Mouse (Mus musculus): ENCODE data around the gene Snrnp35.

The Snrnp35 gene

DNA sequence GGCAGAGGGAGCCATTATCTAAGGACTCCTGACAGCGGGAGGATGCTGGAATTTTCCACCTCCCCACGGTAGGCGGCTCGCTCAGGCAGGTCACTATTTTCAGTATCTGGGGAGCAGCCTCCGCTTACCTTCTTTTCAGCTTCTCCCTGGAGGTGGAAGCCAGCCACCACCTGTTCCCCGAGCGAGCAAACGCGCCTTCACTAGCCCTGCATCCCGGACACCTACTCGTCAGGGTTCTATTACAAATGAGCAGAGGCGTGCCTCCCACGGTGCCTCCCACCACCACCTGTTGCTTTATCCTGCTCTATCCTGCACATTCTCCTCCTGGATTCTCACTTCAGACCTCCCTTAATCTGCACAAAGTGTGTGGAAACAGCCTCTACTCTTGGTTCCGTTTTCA lies 20.8 kb downstream of the Snrnp35 start:
- no peak for DNase-seq

DNA sequence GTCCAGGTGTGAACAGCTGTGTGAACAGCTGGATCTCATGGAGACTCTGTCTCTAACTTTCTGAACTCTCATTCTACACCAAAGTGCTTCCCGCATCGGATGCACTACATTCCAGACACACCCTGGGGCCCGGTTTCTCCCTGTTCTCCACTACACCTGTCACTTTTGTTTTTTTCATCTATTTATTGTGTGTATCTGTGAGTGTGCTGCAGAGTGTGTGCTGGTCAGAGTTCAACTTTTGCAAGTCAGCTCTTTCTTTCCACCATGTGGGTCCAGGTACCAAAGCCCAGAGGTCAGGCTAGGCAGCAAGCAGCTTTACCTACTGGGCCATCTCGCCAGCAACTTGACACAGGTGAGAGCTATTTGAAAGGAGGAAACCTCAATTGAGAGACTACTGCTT lies 22.3 kb downstream of the Snrnp35 start:
- no peak for DNase-seq

DNA sequence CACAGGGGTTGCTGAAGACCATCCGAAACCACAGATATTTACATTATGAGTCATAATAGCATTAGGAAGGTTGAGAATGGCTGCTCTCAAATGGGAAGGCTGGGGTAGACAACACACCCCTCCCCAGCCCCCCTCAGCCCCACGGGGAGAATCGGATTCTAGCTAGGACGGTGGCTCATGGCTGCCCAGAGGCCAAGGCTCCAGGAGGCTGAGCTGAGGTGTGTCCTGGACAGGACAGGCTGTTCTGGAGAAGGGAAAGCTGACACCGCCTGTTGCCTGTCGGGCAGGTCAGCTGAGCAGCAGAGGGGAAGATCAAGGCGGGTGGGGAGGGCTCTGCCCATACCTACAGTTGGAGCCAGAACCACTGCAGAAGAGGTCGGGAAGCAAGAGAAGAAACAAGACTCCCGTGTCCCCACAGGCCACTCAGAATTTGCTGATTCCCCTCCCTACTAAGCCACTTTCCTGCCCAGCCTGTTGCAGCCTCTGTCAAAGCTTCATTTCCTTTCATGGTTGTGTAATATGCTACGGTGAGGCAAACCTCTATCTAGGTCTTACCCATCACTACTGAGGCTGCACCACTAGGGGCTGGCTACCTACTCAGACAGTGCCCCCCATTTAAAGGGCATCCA lies 23.9 kb downstream of the Snrnp35 start:
- DNase-seq: no peak

DNA sequence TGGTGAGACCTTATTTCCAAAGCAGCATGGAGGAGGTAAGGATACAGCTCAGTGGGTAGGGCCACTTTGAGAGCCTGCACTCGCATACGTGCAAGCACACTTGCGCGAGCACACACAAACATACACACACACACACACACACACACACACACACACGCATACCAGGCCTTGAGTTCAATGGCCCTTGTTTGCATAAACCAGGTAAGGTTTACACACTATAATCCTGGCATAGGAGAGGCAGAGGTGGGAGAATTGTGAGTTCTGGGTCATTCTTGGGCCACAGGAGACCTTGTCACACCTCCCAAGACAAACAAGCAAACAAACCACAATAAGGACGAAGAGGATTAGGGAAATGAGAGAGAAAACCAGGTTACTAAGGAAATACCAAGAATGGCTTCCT lies 26.3 kb downstream of the Snrnp35 start:
- DNase-seq: no peak

DNA sequence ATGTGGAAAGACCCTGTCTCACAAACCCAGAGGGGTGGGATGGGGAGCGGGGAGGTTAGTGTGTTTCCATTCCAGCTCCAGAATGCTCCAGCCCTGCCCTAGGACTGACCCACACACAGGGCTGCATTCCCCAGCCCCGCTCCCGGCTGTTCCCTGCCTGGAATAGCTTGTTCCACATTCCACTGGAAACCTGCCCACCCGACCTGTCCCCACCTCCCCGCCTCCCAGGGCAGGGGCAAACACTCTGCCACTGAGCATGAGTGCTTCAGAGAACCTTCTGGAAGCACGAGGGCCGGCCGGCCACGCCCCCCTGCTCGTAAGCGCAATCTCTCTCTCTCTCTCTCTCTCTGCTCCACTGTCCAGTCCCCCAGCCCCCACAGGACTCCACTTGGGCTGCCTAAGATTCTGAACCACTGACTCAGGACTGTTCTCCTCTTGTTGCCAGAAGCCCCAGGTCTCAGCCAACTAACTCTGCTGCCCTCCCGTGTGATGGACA lies 26.9 kb downstream of the Snrnp35 start:
- no peak for DNase-seq

DNA sequence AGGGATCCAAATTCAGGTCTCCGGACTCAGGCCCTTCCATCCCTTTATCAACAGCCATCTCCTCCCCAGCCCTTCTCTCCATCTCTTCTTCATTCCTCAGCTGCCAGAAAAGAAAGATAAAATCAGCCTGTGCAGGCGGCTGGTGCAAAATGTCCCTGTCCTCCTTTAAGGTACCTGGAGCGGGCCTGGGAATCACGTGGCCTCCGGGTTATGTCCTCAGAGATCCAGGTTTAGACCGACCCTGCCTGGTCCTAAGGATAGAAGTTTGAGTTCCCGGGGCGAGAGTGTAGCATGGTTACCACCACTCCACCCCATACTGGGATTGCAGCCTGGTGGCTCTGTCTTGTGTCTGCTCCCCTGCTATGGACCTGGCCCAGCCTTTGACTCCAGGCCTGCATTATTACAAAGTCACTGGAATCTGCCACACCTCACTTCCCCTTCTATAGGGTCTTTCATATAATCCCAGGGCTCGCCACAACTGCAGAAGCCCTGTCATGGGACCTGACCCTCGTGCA lies 27.7 kb downstream of the Snrnp35 start:
- no peak for DNase-seq

DNA sequence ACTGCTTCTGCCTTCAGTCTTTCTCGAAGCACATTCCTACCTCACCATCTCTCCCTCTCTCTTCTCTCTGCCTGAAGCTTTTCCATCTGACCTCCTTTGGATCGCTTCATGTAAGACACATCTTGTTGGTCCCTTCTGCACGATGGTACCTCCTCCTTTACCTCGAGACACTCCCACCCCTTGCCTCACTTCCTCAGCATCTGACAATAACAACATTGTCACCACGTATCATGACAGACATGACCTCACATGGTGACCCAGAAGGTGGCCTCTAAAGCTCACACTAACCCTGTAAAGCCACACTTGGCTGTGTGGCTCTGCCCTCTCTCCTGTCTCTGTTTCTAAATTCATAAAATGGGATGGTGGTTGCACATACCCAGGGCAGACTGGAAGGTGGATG lies 32.9 kb downstream of the Snrnp35 start:
- no peak for DNase-seq

DNA sequence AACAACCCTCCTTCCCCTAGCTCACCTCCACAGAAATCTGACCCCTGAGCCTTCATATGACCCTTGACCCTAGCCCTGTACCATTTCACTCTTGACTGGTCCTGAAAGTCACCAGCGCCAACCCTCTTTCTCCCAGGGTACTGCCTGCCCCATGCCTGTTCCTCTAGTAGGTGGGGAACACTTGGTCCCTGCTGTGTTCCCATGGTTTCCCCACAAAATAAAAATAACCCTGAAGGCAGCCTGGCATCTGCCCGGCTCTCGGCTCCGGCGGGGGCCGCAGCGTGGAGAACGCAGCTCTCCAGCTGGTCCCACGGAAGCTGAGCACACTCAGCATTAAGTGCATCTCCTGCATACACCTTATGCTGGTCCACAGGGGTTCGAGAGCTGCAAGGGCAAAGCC lies 35.7 kb downstream of the Snrnp35 start:
- DNase-seq: no peak

DNA sequence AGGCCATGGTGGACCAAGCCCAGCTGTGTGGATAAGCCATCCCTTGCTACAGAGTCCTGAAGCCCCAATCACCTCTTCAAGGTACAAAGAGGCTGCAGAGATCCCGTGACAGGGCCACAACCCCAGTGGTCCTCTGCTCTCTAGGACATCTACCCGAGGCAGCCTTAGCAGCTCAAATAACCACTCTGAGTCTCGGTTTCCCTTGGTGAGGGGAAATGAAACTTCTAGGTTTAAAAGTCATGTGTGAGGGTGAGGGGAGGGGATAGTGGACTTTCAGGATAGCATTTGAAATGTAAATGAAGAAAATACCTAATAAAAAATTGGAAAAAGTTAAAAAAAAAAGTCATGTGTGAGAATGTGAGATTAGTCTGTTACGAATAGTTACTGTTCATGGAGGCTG lies 38.7 kb downstream of the Snrnp35 start:
- DNase-seq: no peak

DNA sequence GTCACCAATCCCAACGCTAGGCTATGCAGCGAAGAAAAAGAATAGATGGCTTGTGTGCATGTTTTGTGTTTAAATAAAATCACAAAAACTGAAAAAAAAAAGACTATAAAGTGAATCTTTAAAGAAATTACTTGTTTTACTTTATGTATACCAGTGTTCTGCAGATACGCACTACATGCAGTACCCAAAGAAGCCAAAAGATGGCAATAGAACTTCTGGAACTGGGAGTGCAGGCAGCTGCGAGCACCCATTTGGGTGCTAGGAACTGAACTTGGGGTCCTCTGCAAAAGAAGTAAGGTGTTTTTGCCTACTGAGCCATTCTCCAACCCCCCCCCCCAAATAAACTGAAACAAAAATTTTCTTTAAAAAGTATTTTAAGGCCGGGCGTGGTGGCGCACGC lies 40.1 kb downstream of the Snrnp35 start:
- DNase-seq: no peak

DNA sequence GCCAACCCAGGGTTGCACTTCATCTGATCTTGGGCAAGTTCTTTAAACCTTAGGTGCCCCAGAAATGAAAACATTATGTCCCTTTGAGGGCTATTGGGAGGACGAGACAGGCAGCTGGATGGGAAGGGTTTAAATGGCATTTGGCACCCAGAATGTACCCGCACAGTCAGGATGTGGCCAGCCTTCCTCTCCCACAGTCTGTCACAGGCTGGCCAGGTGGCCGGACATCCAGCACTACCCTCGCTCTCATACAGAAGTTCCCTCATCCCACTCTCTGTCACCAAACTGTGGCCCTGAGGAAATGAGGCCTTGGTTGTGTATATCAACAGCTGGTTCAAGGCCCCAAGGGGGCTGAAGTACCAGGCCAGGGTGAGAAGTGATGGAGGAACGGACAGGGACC lies 42.0 kb downstream of the Snrnp35 start:
- no peak for DNase-seq

DNA sequence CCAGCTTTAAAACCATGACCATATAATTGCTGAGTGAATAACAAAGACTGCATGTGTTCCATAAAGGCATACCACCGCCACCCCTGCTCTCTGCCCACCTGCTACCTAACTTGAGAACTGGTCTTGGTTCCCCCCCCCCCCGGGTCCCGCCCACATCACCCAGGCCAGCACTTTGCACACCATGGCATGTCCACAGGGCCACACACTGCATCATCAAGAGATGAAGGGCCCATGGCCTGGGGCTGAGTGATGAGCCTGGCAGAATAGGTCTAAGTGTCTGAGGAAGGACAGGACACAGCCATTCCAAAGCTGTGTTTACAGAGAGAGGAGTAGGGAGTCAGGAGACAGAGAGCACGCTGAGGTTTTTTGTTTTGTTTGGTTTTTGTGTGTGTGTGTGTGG lies 45.4 kb downstream of the Snrnp35 start:
- DNase-seq: no peak

DNA sequence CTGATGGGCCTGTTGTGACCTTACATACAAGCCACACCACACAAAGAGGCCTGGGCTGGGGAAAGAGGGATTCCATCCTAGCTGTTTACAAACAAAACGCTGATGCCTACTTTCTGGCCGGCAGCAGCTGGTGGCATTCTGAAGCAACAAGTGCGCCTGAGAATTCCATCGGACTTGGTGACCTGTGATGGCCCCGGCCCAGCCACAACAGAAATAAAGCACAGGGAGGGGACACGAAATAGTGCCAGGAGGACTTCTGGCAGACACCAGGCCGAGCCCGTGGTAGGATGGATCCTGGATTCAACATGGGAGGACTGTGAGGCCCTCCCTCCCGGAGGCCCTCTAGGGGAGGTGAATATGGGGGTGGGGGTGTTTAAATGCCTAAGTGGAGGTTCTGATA lies 45.9 kb downstream of the Snrnp35 start:
- DNase-seq: no peak

DNA sequence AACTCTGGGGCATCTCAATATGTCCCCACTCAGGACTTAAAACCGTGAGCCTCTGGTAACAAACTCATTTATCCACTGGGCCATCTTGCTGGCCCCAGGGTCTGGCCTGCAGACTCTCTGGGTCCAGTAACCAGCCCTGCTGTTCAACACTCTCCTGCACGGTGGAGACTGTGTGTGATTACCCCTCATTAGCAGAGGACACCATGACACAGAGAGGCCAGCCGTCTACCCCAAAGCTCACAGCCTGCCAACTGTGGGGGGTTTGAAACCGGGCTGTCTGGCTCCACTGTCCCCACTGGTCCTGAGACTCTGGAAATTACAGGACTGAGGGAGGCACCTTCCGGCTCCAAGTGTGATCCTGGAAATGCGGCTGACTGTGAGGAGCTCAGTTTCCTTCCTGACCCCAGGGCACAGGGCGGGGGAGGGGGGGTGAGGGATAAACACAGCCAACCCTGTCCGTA lies 46.3 kb downstream of the Snrnp35 start:
- no peak for DNase-seq

DNA sequence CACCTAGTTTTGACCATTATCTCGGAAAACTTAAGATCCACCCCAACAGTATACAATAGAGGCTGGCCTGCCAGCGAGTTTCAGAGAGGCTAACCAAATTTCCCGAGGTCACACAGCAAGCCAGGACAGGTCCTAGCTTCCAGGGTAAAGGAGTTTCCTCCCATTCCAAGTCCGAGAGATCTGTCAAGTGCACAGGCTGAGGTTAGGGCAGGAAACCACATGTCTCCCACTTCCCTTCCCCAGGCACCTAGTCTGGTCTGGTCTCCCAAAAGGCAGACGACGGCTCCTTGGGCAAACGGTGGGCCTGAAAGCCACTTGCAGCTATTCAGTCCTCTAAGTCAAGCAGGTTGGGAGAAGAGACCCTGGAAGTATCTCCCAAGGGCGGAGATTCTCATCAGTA lies 46.8 kb downstream of the Snrnp35 start:
- no peak for DNase-seq

DNA sequence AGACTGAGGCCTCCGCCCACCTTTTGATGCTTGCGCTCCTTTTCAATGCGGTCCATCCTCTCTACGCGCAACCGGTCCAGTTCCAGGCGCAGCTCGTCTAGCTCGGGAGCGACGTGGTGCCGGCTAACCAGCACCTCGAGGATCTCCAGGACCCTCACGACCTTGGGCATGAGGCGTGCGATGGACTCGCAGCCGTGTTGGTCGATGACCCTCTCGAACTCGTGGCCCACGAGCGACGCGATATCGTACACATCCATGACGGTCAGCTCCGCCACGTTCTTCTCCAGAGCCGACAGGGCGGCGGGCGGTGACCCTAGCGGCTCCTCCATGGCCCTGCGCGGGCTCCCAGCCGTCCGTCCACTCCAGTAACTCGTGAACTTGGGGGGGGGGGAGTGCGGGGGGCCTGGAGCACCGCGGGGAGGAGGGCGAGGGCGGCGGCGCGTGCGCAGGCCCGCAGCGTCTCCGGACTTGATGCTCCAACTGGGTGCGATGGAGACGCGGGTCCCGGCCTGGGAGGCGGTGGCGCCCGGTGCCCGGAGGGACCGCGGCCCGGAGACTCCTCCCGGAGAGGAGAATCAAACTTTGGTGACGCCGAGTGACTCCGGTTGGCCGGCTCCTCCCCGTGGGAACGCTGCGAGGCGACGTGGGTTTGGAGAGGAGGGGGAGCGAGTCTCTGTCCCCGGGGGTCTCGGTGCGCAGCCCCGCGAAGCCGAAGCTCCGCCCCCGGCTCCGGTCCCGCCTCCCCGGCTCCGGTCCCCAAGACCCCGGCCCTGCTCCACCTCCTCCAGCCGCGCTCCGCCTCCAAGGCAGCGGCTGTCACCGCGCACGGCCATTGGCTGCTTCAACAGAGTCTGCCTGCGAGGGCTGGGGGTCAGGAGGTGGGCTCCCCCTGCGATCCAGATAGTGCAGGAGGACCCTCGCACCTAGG lies 48.0 kb downstream of the Snrnp35 start, which contains the start of gene Rilpl1:
Gene Rilpl1 (minus strand): TSS at position 737 of the 928 bp plus-strand sequence.
- peak; percentile 76 for DNase-seq

DNA sequence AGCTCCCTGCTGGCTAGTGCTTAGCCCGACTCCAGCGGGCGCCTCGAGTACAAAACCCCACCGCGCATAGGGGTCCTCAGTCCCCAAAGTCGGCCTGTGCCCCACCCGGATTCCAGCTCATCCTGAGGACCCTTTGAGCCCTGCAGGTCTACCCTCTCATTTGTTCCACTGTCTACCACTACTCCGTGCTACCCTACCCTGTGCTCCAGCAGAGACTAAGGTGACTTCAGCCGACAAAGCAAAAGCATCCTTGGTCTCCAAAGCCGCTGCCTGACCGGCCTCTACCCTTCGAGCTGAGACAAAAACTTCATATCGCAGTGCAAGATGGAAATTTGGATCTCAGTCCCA lies 48.6 kb downstream of the Snrnp35 start:
- DNase-seq: no peak

DNA sequence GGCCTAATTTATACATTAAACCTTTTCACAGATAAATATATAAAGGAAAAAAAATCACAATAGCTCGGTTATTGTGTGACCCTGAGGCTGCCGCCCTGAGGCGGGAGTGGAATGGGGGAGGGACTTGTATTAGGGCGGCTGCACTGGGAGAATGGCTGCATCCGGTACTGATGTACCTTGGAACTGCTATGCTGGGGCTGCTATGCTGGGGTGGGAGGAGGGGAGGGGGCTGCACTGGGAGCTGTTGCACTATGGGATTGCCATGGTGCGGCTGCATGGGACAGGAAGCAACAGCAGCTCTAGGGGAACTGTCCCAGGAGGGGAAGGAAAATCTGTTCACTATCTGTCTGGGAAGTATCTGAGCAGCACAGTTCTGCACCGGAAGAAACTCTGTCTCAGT lies 49.5 kb downstream of the Snrnp35 start:
- DNase-seq: no peak

DNA sequence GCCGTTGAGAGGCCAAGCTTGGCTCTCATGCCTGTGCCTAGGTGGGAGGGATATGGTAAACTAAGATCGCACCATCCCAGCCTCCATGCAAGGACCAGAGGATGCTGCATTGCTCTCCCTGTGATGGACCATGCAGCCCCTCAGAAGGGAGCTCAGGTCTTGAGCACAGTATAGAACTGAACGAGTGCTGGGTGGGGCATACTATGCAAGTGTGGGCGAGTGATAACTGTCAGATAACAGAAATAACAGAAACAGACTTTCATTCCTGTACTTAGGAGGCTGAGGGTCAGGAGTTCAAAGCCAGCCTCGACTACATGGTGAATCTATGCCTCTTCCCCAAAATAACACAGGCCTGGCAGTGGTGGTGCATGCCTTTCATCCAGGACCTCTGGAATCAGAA lies 52.1 kb downstream of the Snrnp35 start:
- DNase-seq: no peak

DNA sequence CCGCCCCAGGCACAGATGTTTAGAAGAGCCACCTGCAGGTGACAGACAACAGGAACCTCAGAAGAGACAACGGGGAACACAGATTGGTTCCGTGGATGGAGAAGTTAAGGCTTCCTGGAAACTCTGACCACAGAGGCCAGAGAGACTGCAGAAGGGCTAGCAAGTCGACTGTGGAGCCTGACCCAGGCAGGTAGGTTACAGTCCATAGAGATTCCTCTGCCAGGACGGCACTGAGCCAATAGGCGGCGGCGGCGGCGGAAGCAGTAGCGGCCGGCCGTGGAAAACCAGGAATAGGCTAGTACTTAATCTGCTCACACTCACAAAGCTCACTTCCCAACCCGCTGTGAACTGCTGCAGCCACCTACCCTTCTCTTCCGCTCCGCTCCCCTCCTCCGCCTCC lies 53.8 kb downstream of the Snrnp35 start:
- DNase-seq: no peak

DNA sequence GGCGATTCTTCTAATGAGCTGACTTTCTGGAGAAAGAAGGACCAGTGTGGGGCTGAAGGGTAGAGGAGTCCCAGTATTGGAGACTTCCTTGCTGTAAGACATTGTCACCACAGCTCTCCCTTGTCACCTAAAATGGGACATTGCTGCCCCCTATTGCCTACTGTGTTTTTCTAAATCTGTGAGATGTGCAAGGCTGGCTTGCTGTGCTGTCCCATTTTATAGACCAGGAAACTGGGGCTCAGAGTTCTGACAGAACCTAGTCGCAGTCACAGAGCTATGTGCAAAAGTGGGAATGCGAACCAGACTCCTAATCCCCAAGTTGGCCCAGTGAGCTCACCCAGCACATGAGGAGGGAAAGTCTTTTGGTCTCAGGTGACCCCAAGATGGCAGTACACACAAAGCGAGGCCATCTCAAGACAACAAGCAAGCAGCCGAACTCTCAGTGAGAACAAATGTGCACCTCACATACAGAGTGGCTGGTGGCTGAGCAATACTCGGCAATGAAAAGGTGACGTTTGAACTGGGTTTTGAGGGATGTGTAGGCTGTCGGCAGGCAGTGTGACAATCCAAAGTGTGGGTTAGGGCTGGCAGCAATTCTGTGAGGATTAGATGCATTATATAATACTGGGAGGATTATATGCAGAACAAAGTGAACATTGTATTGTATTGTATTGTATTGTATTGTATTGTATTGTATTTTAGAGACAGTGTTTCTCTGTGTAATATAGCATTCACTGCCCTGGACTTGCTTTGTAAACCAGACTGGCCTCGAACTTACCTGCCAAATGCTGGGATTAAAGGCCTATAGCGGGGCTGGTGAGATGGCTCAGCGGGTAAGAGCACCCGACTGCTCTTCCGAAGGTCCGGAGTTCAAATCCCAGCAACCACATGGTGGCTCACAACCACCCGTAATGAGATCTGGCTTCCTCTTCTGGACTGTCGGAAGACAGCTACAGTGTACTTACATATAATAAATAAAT lies 56.2 kb downstream of the Snrnp35 start:
- peak; percentile 58 for DNase-seq

DNA sequence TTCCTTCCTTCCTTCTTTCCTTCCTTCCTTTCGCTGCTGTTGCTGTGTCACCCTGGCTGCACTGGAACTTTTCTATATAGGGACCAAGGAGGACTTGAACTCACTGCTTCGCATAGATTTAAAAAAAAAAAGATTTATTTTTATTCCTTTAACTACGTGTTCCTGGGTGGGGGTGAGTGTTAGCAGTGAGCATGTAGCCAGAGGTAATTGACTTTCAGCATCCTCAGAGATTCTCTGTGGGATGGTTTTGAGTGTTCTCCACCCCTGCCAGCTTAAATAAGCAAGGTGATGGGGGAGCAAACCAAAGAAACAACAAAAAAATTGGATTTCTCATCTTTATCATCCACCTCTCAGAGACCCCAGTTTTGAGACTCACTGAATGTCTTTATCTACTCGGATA lies 57.0 kb downstream of the Snrnp35 start:
- DNase-seq: no peak

DNA sequence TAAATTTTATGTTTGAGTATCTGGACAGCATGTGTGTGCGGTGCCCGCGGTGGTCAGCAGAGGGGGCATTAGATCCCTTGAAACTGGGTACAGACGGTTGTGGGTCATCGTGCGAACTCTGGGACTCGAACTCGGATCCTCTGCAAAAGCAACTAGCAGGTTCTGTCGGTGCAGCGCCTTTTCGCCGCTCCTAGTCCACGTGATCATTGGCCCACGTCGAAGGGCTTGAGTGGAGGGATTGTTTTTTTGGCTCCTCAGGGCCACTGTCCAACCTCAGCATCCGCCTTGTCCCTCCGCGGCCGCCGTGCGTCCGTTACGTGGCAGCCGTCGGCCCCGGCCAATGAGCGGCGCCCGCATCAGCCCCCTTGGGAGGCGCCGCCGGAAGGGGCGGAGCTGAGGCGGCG lies 57.5 kb downstream of the Snrnp35 start, which contains the start of gene Tmed2:
Gene Tmed2 (plus strand): TSS at position 313 of the 404 bp plus-strand sequence.
- peak; percentile 98 for DNase-seq

Measured in cerebellum, adult 9-11 months (tissue).